Mouse (Mus musculus) thymus, postnatal 10 days (tissue): Measurements from ENCODE around the gene Poc1b.
"Not testable (repeated sequence)": the region's sequence is repeated elsewhere in the genome, so short reads cannot be mapped to it uniquely, and the experiment has no call there.

Experiments
- DNase-seq, 2 experiments: peaks; one replicate each; pipeline ENCODE4 v3.0.0; 2021; ENCODE audit warnings: low spot score in 2 of 2

The Poc1b gene

GRCm38 (mm10) chr10:99194451-99195055, 87.7 kb downstream of the Poc1b start:
- no peak for DNase-seq

- DNase-seq = no peak
These were observed 89.7 kb downstream of the Poc1b start for GRCm38 (mm10) chr10:99196556-99196955.

GRCm38 (mm10) chr10:99197125-99197524, 90.3 kb downstream of the Poc1b start:
- DNase-seq = no peak

GRCm38 (mm10) chr10:99197607-99198305, 90.9 kb downstream of the Poc1b start:
- peak in 1 of 2 experiments; percentile 40 for DNase-seq

- DNase-seq = no peak
These were observed 92.1 kb downstream of the Poc1b start for GRCm38 (mm10) chr10:99198946-99199345.

GRCm38 (mm10) chr10:99200944-99201343, 94.1 kb downstream of the Poc1b start:
- DNase-seq = no peak

GRCm38 (mm10) chr10:99201786-99202185, 95.0 kb downstream of the Poc1b start:
- no peak for DNase-seq

GRCm38 (mm10) chr10:99202363-99202762, 95.5 kb downstream of the Poc1b start:
- DNase-seq = no peak

- DNase-seq = no peak
These were observed 96.3 kb downstream of the Poc1b start for GRCm38 (mm10) chr10:99203163-99203562.

GRCm38 (mm10) chr10:99203577-99204487, 97.0 kb downstream of the Poc1b start:
- DNase-seq = no peak

- DNase-seq = peak; percentile 51 to 69
These were observed 97.7 kb downstream of the Poc1b start for GRCm38 (mm10) chr10:99204553-99204952.

GRCm38 (mm10) chr10:99207121-99207520, 100.3 kb downstream of the Poc1b start:
- DNase-seq = no peak

- DNase-seq = no peak
These were observed 102.4 kb downstream of the Poc1b start for GRCm38 (mm10) chr10:99209146-99209800.

GRCm38 (mm10) chr10:99211021-99211420, 104.2 kb downstream of the Poc1b start:
- no peak for DNase-seq

- DNase-seq = no peak
These were observed 104.8 kb downstream of the Poc1b start for GRCm38 (mm10) chr10:99211503-99212265.

GRCm38 (mm10) chr10:99214421-99215299, 107.8 kb downstream of the Poc1b start:
- DNase-seq = no peak

GRCm38 (mm10) chr10:99216570-99216969, 109.7 kb downstream of the Poc1b start:
- not testable (repeated sequence) for DNase-seq

GRCm38 (mm10) chr10:99221540-99221939, 114.7 kb downstream of the Poc1b start:
- no peak for DNase-seq

- no peak for DNase-seq
These were observed 115.9 kb downstream of the Poc1b start for GRCm38 (mm10) chr10:99222726-99223125.

GRCm38 (mm10) chr10:99224218-99224617, 117.4 kb downstream of the Poc1b start:
- no peak for DNase-seq
